Mouse (Mus musculus) lung, postnatal 0 days (tissue): Measurements from ENCODE around the gene Dand5.

Experiments used
- CTCF ChIP-seq: IDR thresholded peaks from 2 replicates; pipeline ENCODE4 v1.5.1; 2016; ENCODE audit warnings: antibody characterized with exemption, mild to moderate bottlenecking
- EP300 ChIP-seq: IDR thresholded peaks from 2 replicates; pipeline ENCODE4 v1.6.1; 2016; ENCODE audit warnings: antibody characterized with exemption, mild to moderate bottlenecking, control low read depth

DNA sequence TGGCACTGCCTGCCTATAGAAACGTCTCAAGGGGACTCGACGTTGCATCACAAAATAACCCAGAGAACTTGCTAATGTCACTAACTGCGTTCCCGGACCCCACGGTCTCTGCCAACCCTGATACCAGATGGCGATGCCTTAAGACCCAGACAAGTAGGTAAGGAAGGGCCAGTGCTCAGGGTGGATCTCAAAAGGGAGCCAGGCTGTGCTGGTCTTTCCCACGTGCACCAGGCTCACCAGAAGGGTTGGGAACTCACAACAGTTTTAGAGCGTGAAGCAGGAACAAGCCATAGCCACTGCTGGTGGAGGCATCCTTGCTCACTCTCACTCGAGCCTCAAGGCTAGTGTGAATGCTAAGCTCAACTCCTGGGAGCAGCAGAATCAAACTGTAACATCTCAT is 55.4 kb downstream of the Dand5 start:
- no peak for TF ChIP-seq CTCF
- no peak for TF ChIP-seq EP300
